Mouse (Mus musculus) cerebellum, adult 11 months (tissue): ENCODE data around the gene Frmd4a.
"Not testable (repeated sequence)": the region's sequence is repeated elsewhere in the genome, so short reads cannot be mapped to it uniquely, and the experiment has no call there.

Experiments used
- DNase-seq: peaks from one replicate; pipeline ENCODE4 v3.0.0; 2022

Gene Frmd4a

DNA sequence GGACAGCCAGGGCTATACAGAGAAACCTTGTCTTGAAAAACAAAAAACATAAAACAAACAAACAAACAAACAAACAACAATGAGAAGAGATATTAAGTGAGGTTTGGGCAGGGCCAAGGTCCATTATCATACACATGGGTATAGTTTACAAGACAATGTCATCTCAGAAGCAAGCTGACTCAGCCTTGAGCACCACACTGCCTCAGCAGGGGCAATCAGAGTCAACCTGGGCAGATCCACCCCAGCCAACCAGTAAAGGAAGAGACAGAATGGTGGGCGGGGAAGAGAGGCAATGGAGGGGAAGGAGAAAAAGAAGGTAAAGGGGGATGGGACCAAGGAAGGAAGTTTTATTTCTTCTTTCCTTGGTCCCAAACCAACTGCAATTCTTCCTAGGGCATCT, 276.2 kb downstream of the Frmd4a start:
- DNase-seq = no peak

DNA sequence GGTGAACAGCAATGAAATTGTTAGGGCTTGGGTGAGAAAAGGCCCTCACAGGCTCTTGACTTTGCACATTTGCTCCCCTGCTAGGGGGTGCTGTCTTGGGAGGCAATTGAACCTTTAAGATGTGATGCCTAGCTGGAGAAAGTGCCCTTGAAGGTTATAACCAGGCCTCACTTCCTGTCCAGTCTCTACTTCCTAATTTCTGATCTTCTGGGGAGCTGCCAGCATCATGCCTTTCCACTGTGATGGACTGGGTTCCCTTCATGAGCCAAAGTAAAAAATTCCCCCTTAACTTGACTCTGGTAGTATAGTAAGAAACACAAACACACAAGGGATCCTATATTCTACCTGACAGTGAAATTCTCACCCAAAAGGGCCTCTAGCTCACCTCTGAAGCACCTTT, 278.1 kb downstream of the Frmd4a start:
- no peak for DNase-seq

DNA sequence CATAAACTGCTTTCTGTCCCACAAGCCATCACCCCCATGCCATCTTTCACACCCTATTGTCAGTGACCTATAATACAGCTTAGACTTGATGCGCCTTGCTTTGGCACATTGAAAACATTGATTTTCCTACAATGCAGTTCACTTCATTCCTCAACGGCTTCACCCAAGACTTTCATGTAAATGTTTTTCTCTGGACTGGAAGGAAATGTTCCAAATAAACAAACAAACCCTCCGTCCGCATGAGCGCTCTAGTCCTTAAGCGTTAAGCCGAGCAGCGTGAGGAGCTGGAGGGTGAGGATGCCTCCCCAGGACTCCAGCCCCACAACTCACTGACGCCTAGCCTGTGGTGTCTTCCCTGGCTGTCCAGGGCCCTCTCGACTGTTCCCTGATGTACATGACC, 279.4 kb downstream of the Frmd4a start:
- no peak for DNase-seq

DNA sequence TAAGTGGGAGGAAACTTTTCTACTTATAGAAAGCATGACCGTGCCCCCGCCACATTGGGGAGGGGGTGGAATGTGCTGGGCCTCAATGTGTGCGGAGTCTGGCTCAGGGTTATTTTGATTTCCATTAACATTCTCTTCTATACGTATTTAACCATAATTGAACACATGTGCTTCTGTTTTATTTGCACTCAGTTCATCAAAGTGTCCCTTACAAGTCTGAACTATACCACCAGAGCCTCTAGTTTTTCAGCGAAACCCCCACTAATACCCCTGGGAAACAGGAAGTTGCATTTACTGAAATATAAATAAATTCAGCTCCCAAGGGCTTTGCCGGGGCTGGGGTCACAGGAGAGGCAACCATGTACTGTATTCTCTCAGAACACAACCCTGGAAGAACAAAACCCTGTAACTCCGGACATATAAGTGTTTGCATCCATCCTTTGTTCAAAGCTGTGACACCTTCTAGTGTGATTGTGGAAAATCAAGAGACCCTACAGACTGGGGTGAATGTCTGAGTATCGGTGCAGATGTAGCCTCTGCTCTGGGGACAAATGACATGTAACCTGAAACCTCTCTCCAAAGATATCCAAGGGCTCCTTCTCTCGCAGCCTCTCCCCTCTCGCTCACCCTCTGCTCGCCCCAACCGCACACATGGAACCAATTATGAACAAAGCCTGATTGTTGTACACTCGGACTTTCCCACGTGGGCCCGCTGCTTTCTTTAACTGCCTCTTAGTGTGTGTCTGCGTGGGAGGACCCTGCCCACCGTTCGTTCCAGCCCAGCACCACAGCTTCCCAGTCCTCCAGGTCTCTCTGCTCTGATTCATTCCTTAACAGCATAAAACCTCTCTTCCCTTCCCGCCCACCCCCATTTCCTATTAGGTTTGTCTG, 281.1 kb downstream of the Frmd4a start:
- no peak for DNase-seq

DNA sequence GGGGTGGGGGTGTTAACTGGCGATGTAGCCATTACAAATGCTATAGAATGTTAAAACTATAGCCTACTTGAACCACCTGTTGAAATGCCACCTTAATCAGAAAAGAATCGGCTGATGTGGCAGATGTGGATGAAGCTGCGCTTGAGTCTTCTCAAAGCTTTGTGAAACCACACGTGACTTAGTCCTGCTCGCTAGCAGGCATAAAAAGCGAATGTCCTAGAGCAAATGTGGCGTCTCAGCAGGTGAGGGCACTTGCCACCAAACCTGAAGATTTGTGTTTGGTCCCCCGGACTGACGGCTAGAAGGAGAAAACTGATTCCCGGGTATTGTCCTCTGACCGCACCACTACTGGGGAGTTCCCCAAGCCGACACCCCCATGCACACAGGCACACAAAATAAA, 282.1 kb downstream of the Frmd4a start:
- no peak for DNase-seq

GRCm38 (mm10) chr2:4300383-4300811, 282.9 kb downstream of the Frmd4a start:
- no peak for DNase-seq

DNA sequence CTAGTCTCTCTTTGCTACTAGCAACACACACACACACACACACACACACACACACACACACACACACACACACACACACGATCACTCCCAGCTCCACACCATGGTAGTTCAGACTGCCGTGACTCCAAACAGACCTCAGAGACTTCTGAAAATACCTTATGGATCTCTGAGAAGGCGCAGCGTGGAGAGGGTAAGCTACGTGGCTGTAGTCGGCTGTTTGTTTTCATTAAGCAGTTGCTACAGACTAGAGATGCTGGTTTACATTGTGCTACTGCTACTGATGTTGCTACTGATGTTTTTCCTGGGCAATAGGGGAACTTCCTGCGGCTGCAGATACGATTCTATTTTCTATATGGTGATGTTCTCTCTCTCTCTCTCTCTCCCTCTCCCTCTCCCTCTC, 283.3 kb downstream of the Frmd4a start:
- DNase-seq = no peak

DNA sequence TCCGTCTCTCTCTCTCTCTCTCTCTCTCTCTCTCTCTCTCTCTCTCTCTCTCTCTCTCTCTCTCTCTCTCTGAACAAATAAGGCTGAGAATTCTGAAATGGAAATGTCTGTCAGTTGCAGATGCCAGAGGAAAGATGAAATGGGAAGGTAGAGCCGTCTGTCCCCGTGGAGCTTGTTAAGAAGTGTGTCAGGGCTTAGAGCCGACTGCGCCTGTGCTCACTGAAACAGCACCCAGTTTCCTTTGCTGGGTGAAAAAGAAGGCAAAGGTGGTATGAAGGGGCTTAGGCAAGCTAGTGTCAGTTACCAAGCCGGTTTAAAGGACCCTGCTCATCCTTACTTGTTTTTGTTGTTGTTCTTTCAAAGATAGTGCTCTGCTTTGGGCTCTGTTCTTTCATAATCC, 283.7 kb downstream of the Frmd4a start:
- DNase-seq = no peak

DNA sequence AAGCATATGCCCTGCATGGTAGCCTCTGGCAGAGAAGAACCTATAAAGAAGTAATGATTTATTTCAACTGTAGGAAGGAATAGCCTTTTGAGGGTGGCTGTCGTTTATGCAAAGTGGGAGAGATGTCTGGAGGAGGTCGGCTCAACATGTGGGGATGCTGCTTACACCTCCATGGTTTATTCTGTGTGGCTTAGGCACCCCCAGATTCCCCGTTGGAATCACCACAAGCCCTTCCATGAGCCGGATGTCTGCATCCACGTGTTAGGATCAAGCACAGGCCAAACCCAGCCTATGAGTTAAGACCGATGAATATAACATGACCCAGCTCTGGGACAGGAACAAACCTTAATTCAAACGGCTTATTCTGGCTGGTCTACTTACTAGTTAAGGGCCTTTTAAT, 284.2 kb downstream of the Frmd4a start:
- no peak for DNase-seq

GRCm38 (mm10) chr2:4302119-4302518, 284.6 kb downstream of the Frmd4a start:
- no peak for DNase-seq

DNA sequence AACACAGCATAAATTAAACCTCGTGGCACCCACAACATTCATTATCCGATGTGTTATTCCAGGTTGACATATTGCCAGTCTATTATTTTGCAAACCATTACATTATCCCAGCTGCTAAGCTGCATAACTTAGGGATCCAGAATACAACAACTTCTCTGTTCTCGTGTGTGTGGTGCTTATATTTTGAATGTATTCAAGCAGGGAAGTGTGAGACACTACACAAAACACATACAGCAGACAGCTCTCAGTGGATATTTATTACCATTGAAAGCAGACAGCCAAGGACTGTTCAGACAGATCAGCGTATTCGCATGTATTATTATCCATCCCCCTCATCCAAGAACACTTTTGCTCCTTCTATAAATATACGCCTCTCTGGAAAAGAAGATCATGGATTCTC, 289.6 kb downstream of the Frmd4a start:
- no peak for DNase-seq

GRCm38 (mm10) chr2:4314545-4314944, 297.0 kb downstream of the Frmd4a start:
- no peak for DNase-seq

DNA sequence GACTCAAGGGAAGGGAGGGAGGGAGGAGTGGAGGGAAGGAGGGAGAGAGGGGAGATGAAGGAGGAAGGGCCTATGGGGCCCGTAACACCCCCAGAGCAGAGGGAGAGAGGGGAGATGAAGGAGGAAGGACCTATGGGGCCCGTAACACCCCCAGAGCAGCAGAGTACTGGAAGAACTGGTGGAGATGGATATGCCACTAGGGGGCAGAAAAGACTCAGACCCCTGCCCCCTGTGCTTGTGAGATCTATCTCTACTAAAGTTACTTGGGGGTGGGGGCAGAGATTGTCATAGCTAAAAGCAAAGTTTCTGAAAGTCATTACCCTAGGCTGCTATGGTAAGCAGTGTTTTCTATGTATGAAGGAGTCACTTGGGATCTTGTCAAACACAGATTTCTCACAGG, 299.1 kb downstream of the Frmd4a start:
- DNase-seq = no peak

DNA sequence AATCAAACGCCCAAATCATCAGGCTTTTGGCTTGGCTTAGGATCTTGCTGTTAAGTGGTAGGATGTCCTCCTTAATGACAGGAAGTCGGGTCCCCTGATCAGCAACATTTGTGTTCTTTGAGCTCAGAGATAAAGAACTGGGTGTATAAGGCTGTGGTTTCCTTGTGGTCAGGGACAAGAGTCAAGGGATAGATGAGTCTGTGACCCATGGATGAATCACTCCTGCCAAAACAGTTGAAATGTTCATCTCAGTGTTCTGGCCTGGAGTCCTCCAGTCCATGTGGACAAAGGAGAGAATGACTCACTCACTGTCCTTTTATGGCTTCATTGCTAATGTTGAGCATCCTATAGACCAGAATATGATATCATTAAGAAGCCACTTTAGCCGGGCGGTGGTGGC, 300.6 kb downstream of the Frmd4a start:
- no peak for DNase-seq

DNA sequence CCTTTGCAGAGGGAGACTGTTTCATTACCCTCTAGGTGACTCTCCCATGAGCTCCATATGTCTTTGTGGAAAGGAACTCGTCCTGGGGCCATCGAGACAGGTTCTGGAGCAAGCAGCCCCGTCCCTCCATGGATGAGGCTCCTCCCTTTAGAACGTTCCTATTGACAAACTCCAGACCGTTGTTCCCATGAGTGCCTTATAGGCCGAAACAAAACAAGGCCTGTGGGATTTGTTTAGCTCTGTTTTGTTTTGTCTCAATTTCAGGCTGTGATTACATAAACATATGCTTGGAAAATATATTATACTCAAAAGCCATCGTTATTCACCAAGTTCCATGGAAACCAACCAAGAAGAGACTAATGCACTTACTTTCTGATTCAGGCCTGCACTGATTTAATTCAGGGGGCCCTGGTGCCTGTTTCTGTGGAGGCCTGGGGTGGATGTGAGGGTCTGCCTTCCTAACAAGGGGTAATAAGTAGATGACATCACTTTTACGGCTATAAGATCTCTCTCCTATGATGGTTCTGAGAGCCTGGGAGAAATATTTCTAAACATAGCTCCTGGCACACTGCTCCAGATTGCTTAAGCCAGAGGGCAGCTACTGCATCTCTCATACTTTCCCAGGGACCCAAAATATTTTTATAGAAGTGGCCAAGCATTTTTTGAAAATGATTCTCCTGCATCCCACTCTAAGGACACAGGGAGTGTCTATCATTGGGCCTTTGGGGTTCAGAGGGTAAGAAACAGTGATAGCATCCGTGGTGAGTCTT, 308.9 kb downstream of the Frmd4a start:
- DNase-seq = no peak

- DNase-seq = no peak
Measured at GRCm38 (mm10) chr2:4327011-4327340, 309.5 kb downstream of the Frmd4a start.

GRCm38 (mm10) chr2:4332441-4332840, 314.9 kb downstream of the Frmd4a start:
- no peak for DNase-seq

GRCm38 (mm10) chr2:4334201-4334600, 316.7 kb downstream of the Frmd4a start:
- no peak for DNase-seq

- no peak for DNase-seq
Measured at GRCm38 (mm10) chr2:4334936-4335335, 317.4 kb downstream of the Frmd4a start.

DNA sequence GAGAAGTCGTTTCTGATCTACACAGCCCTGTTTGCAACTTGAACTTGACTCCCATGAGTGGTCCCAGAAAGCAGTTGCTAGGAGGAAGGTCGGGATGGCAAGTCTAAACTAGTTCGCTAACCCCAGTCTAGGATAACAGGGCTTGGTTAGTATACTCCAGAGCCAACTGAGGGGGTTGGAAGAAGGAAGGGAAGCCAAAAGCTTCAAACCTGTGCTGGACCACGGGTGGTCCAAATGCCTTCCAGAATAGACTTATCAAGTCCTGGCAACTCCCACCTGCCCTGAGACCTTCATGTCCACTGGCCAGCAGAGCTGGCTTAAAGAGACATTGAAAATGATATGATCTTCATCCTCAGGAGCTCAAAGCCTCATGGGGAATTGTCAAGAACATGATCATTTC, 318.4 kb downstream of the Frmd4a start:
- no peak for DNase-seq

DNA sequence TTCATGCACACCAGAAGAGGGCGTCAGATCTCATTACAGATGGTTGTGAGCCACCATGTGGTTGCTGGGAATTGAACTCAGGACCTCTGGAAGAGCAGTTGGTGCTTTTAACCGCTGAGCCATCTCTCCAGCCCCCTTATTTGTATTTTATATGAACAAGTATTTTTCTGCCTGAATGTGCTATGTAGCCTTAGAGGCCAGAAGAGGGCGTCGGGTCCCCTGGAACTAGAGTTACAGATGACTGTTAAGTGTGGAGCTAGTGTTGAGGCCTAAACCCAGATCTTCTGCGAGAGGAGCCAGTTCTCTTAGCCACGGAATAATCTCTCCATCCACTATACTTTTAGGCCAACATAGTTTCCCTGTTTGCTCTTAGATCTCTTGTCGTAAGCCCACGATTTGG, 320.8 kb downstream of the Frmd4a start:
- DNase-seq = not testable (repeated sequence)

GRCm38 (mm10) chr2:4339128-4339527, 321.6 kb downstream of the Frmd4a start:
- no peak for DNase-seq

DNA sequence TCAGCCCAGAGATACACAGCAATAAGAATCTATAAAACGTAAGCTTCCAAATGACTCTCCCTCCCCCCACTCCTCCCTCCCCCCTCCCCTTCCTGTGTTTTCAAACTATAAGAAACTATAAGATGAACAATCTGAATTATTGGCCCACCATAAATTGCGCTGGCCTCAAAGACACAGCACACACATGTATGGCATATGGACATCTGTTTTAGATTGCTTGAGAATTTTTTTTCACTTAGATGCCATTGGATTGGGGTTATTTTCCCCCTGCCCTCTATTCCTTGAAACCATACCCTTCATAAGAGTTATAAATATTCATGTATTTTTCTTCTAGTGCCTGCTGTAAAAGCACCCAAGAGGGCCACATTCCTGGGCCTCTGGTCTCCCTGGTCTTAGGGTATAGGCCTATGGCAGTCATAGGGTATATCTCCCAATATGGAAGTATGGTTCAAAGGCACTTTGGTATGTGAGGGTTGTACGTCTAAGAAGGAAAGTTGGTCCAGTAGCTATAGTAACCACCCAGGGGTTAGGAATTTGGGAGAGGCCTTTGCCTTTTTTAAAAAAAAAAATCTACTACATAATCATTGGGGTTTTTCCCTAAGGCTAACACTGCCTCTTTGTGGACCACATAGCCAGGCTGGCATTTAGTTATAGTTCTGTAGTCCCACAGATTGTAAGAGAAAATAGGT, 322.2 kb downstream of the Frmd4a start:
- no peak for DNase-seq

DNA sequence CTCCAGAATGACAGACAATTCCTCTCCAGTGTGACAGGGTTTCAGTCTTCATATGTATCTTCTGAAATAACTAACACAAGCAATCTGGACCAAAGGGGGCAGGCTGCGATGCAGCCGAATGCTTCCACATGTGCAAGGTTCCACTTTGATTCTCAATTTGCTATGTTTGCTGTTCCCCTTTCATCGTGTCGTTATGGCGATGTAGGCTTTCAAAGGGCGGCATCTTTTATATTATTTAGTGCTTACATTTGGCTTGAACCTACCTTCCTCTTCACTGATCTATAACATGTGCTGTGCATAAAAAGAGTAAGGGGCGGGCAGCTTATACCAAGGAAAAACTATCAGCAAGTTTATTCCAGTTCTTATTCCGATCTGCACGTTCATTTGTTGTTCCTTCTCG, 322.9 kb downstream of the Frmd4a start:
- DNase-seq = no peak
